Mouse (Mus musculus) midbrain, embryonic 14.5 days (tissue): ENCODE data around the gene Dnajc5. TPM values are rescaled to one million over a fixed set of nuclear protein-coding genes. Genes with fewer than 3 reads are reported as not detected.

ENCODE experiments used
- ATAC-seq: fragments of 200-750 bp; cut with Nextera tagmentation; 2 replicates; pipeline ENCODE4 v1.8.0; 2017; ENCODE audit warnings: moderate number of reproducible peaks, moderate library complexity; ENCODE audit not compliant: low FRiP score, low TSS enrichment
- DNase-seq: peaks from one replicate; pipeline ENCODE4 v3.0.0-alpha.2; 2015
- H3K27ac ChIP-seq: fragments of 300-500 bp; sonication (generic); replicated peaks from 2 replicates; pipeline ENCODE4 v1.5.1; 2014; ENCODE audit warnings: mild to moderate bottlenecking, low read depth, low read length, moderate library complexity
- H3K27me3 ChIP-seq: fragments of 300-500 bp; sonication (generic); 2 replicates; pipeline ENCODE4 v1.6.1; 2014; ENCODE audit warnings: low read length, control low read depth, mixed read lengths; ENCODE audit not compliant: control insufficient read depth, insufficient read depth
- H3K36me3 ChIP-seq: fragments of 300-500 bp; sonication (generic); 2 replicates; pipeline ENCODE4 v1.6.1; 2014; ENCODE audit warnings: low read length, control low read depth; ENCODE audit not compliant: control insufficient read depth, insufficient read depth
- H3K4me1 ChIP-seq: fragments of 300-500 bp; sonication (generic); 2 replicates; pipeline ENCODE4 v1.6.1; 2014; ENCODE audit warnings: mild to moderate bottlenecking, antibody characterized with exemption, low read length, control low read depth; ENCODE audit not compliant: control insufficient read depth, insufficient read depth
- H3K4me2 ChIP-seq: fragments of 300-500 bp; sonication (generic); 2 replicates; pipeline ENCODE4 v1.6.1; 2014; ENCODE audit warnings: mild to moderate bottlenecking, low read length, moderate library complexity
- H3K4me3 ChIP-seq: fragments of 300-500 bp; sonication (generic); replicated peaks from 2 replicates; pipeline ENCODE4 v1.5.1; 2014; ENCODE audit warnings: low read depth, low read length
- H3K9ac ChIP-seq: fragments of 300-500 bp; sonication (generic); replicated peaks from 2 replicates; pipeline ENCODE4 v1.6.1; 2014; ENCODE audit warnings: mild to moderate bottlenecking, low read length, moderate library complexity
- H3K9me3 ChIP-seq: fragments of 300-500 bp; sonication (generic); 2 replicates; pipeline ENCODE4 v1.6.1; 2016; ENCODE audit warnings: low read length, control low read depth, mixed read lengths; ENCODE audit not compliant: control insufficient read depth
- WGBS: fragments of 180-500 bp; shearing (Covaris S2); extraction: QIAGEN DNeasy Blood & Tissue Kit; methylation state at CpG from one replicate; pipeline ENCODE4 v1.1.7; 2014; 5-methylcytosine and 5-hydroxymethylcytosine counted together
- polyA plus RNA-seq: library from polyadenylated mRNA; unstranded; fragments of >200 nt; fragmentation: Nextera tagmentation; extraction: Ambion mirVana; gene quantifications from 2 replicates; pipeline ENCODE4 v1.2.1, GENCODE M21; 2014

Dnajc5 gene
- polyA plus RNA-seq, 1 experiment from 2014 or later, result 233 TPM

DNA sequence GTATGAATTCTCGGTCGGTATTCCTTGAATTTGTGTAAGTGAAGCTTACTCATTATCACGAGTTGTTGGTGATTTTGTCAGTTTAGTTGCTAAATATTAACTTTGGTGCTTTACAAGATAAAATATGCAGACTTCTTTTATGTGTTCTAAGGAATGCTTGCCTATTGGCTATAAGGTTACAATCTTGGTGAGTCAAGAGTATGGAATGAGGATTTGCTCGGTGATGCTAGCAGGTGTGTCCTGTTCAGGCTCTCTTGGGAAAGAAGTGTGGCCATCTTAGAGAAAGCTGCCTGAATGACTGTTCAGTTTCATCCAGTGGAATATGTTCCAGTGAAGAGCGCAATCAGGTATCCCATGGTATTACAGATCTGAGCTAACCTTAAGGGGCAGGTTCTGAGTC, 5.2 kb downstream of the Dnajc5 start:
- DNase-seq (no peak), ATAC-seq (no peak)
- no peak overlapping the region for H3K9ac ChIP-seq
- H3K4me3 ChIP-seq, result no peak overlapping the region
- no peak overlapping the region for H3K4me2 ChIP-seq
- peaks cover 13% of the 10 kb centered on the region for H3K4me1 ChIP-seq
- no peaks in the 10 kb centered on the region for H3K36me3 ChIP-seq
- WGBS, result 94% methylated on average over 5 of the region's 5 CpGs
- H3K9me3 ChIP-seq, result no peaks in the 10 kb centered on the region
- no peak overlapping the region for H3K27ac ChIP-seq
- H3K27me3 ChIP-seq, result no peaks in the 10 kb centered on the region

DNA sequence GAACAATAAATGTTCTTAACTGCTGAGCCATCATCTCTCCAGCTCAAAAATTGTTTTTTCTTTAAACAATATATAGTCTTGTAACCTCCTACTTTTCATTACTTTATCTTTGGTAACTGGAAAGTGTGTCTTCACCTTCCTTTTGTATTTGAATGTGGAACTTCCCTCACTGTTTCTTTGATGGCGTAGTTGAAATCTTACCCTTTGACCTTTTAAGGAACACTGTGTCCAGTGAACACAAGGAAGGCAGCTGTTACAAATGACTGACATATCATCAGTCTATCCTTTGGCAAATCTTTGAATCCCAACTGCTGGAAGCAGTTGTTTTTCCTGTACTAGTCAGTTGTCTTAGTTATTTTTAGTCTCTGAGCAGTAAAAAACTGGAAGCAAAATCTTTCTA, 8.8 kb downstream of the Dnajc5 start:
- Histone ChIP-seq H3K27me3 (no peaks in the 10 kb centered on the region), H3K9ac (no peak overlapping the region), H3K4me2 (no peak overlapping the region), H3K4me1 (no peaks in the 10 kb centered on the region), H3K9me3 (0 out of 2 replicates have a peak, but pooled peaks cover 5% of the 10 kb centered on the region), H3K27ac (no peak overlapping the region), H3K36me3 (no peaks in the 10 kb centered on the region), H3K4me3 (no peak overlapping the region)
- WGBS, result 91% methylated on average over 1 of the region's 1 CpGs
- no peak for DNase-seq
- no peak for ATAC-seq

DNA sequence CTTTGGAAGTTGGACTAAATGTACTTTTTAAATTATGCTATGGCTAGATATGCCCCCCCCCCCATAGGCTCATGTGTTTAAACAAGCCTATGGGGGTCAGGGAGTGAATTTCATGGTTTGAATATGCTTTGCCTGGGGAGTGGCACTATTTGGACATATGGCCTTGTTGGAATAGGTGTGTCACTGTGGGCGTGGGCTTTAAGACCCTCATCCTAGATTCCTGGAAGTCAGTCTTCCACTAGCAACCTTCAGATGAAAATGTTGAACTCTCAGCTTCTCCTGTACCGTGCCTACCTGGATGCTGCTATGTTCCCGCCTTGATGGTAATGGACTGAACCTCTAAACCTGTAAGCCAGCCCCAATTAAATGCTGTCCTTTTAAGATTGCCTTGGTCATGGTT, 12.3 kb downstream of the Dnajc5 start:
- H3K9ac ChIP-seq, result no peak overlapping the region
- H3K4me1 ChIP-seq, result no peaks in the 10 kb centered on the region
- no peak overlapping the region for H3K27ac ChIP-seq
- 94% methylated on average over 3 of the region's 3 CpGs for WGBS
- no peaks in the 10 kb centered on the region for H3K27me3 ChIP-seq
- ATAC-seq (no peak), DNase-seq (no peak)
- no peaks in the 10 kb centered on the region for H3K36me3 ChIP-seq
- 0 out of 2 replicates have a peak, but pooled peaks cover 5% of the 10 kb centered on the region for H3K9me3 ChIP-seq
- no peak overlapping the region for H3K4me3 ChIP-seq
- no peak overlapping the region for H3K4me2 ChIP-seq

DNA sequence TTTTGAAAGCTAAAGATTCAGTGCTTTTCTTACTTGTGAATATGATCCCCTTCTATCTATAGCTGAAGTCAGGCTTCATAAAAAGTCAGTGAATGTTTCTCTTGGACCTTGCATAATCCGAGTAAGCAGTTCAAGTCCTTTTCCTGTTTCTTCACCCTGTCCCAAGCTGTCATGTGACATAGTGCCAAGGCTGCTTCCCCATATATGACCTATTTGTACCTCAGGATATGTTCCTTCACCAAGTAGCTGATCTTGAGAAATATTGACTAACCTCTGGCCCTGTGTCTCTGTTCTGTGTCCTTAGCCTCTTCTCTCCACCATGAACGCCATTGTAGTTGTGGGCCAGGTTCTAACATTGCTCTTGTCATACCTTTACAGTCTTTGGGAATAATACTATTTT, 16.1 kb downstream of the Dnajc5 start:
- H3K9me3 ChIP-seq, result no peaks in the 10 kb centered on the region
- no peak overlapping the region for H3K4me3 ChIP-seq
- ATAC-seq (no peak), DNase-seq (no peak)
- H3K9ac ChIP-seq, result no peak overlapping the region
- no peaks in the 10 kb centered on the region for H3K27me3 ChIP-seq
- no peaks in the 10 kb centered on the region for H3K4me1 ChIP-seq
- H3K27ac ChIP-seq, result no peak overlapping the region
- no peaks in the 10 kb centered on the region for H3K36me3 ChIP-seq
- 93% methylated on average over 2 of the region's 2 CpGs for WGBS
- no peak overlapping the region for H3K4me2 ChIP-seq

DNA sequence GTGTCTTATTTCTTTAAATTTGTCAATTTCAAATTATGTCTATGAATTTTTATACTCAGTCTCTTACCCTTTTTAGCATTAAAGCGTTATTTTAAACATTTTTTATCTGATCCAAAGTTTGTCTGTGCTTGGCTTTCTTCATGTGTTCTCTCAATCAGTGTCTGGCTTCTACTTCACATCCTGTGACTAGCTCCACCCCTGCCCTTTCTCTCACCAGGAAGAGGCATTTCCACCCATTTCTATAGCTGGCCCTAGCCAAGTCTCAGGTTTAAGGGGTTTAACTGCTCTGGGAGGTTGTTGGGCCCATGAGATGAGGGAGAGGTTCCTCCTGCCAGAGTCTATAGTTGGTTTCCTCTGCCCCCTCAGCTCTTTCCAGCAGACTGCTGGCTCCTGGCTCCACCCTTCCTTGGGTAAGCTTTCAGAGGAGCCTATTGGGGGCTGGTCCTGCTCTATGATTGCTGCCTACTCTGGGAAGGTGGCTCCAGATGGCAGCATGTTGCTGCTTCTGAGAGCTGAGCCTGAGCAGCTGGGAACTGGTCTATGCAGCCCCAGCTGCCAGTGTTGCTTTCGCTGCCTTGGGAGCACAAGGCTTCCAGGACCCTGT, 17.3 kb downstream of the Dnajc5 start:
- no peaks in the 10 kb centered on the region for H3K9me3 ChIP-seq
- ATAC-seq (no peak), DNase-seq (peak; percentile 33)
- H3K27ac ChIP-seq, result peak overlapping the region; percentile 34; the same call in 1 of the 2 replicates
- H3K4me1 ChIP-seq, result no peaks in the 10 kb centered on the region
- WGBS, result 80% methylated on average over 2 of the region's 2 CpGs
- H3K36me3 ChIP-seq, result no peaks in the 10 kb centered on the region
- H3K4me2 ChIP-seq, result no peak overlapping the region
- no peak overlapping the region for H3K4me3 ChIP-seq
- no peak overlapping the region for H3K9ac ChIP-seq
- no peaks in the 10 kb centered on the region for H3K27me3 ChIP-seq

DNA sequence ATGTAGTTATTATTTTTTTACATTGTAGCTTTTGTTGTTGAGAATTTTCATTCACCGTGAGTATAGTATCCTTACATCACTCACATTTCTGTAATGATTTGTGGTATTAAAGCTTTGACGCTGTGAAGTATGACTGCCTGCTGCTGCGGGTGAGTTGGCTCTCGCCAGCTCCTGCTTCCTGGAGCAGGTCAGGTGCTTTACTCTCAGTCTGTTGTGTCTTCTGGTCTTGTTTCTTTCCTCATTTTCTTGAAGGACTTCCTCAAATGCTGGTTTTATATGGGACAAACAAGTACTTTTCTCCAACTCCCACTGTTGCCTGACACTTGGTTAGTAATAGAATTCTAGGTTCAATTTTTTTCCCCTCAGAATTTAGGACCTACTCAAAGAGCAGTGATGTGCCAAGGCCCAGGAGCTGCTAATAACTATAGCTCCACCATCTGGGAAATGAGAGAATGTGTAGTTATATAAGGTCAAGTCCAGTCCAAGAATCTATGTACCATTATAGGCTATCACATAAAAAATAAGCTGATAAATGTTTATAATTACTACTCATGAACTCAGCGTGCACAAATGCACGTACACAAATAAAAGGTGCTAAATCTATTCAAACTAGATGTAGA, 21.6 kb downstream of the Dnajc5 start:
- Histone ChIP-seq H3K27me3 (no peaks in the 10 kb centered on the region), H3K27ac (no peak overlapping the region), H3K36me3 (peaks cover 11% of the 10 kb centered on the region), H3K9ac (no peak overlapping the region), H3K4me2 (no peak overlapping the region), H3K9me3 (no peaks in the 10 kb centered on the region), H3K4me1 (no peaks in the 10 kb centered on the region), H3K4me3 (no peak overlapping the region)
- no peak for ATAC-seq
- 94% methylated on average over 6 of the region's 6 CpGs for WGBS
- no peak for DNase-seq

DNA sequence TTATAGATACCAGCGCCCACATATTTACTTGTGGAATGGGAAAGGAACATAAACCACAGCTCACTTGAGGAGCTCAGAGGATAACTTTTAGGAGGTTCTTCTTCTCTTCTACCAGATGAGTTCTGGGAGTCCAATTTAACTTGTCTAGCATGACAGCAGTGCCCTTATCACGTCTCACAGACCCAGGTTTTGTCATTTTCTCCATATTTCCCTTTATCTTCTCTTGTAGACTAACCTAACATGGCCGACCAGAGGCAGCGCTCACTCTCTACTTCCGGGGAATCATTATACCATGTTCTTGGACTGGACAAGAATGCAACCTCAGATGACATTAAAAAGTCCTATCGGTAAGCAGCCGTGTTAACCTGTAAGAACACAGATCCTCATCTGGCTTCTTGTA, 25.9 kb downstream of the Dnajc5 start:
- Histone ChIP-seq H3K4me2 (no peak overlapping the region), H3K4me3 (no peak overlapping the region), H3K27ac (no peak overlapping the region), H3K36me3 (peaks cover 54% of the 10 kb centered on the region), H3K4me1 (no peaks in the 10 kb centered on the region), H3K9ac (no peak overlapping the region), H3K9me3 (no peaks in the 10 kb centered on the region), H3K27me3 (no peaks in the 10 kb centered on the region)
- no peak for DNase-seq
- WGBS, result 96% methylated on average over 7 of the region's 7 CpGs
- ATAC-seq, result no peak

DNA sequence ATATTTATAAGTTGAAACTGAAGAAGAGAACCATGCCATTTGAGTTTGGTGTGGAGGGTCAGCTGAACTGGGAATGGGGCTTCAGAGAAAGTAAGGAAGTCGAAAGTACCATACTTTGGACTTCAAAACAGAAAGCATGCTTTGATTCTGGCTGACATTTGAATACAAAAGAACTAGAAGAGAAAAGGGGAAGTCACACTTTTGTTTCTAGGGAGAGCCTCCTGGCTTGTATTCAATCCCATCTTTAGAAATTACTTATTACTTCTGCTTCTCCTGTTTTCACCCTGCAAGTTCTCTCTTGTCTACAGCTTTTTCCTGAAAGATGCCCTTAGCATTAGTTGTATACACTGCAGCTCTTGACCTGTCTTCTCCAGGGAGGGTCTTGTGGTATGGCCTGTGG, 27.9 kb downstream of the Dnajc5 start:
- Histone ChIP-seq H3K4me2 (no peak overlapping the region), H3K27me3 (no peaks in the 10 kb centered on the region), H3K4me1 (no peaks in the 10 kb centered on the region), H3K4me3 (no peak overlapping the region), H3K9me3 (no peaks in the 10 kb centered on the region), H3K36me3 (peaks cover 74% of the 10 kb centered on the region), H3K9ac (no peak overlapping the region), H3K27ac (no peak overlapping the region)
- WGBS, result 81% methylated on average over 1 of the region's 1 CpGs
- DNase-seq (no peak), ATAC-seq (no peak)

DNA sequence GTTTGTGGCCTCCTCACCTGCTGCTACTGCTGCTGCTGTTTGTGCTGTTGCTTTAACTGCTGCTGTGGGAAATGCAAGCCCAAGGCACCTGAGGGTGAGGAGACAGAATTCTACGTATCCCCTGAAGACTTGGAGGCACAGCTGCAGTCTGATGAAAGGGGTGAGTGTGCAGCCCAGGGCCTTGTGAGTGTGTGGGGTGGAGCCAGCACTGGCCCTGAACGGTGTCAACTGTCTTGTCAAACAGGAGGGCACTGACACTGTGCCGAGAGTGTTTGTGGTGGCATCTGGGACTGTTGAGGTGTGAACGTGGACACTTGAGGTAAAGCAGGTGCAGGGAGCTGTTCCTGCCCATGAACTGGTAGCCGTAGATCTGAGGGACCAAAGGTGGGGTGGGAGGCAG, 28.4 kb downstream of the Dnajc5 start:
- Histone ChIP-seq H3K4me3 (no peak overlapping the region), H3K27me3 (no peaks in the 10 kb centered on the region), H3K36me3 (peaks cover 77% of the 10 kb centered on the region), H3K27ac (no peak overlapping the region), H3K9me3 (no peaks in the 10 kb centered on the region), H3K9ac (no peak overlapping the region), H3K4me1 (no peaks in the 10 kb centered on the region), H3K4me2 (no peak overlapping the region)
- 90% methylated on average over 5 of the region's 5 CpGs for WGBS
- no peak for ATAC-seq
- no peak for DNase-seq
